10 mouse cellular contexts compared by ENCODE assay signal in the genomic region with DNA sequence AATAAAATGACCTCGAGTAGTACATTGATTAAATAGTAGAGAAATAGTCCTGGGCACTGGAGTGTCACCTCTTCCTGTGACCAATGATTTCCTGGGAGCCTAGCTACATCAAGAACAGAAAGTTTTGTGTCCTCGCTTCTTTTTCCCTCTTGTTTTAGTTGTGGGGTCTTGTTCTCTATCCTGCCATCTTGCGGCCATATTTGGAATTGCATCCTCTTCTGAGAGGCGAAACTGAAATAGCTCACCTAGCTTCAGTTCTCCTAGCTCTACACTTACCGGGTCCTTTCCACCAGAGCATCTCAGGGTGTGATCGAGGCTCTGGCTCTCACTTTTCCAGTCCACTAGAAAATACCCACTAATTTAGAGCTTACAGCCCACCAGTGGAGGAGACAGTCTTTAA. TPM values are rescaled to one million over a fixed set of nuclear protein-coding genes. Genes with fewer than 3 reads are reported as not detected.
A peak's percentile ranks its signal among the peaks of the same experiment; 100 is the strongest.
DNase-seq lines count a peak whose midpoint lies in the region; ATAC-seq lines count a peak whose summit lies in the region.
"Had no signal": no experiment of that assay in that cellular context is flagged by ENCODE, and none has a peak within 500 bp of the region (broad histone marks: within the 10 kb centered on the region; RNA-seq: fewer than 3 reads in every experiment).

No protein-coding gene starts in this region.

- H3K27ac ChIP-seq in forebrain, embryonic 10.5 days: no peak overlapping the region
- no peak overlapping the region for H3K27ac ChIP-seq in forebrain, embryonic 16.5 days (ENCODE audit: low read length)
- no peak overlapping the region for H3K27ac ChIP-seq in neural tube, embryonic 15.5 days (replicated peaks)
- H3K27ac ChIP-seq: neural tube, embryonic 12.5 days had no signal

- DNase-seq in forebrain, embryonic 10.5 days (ENCODE audit: extremely low spot score, low spot score): peak; percentile 56
- peak; percentile 56 for DNase-seq in neural tube, embryonic 10.5 days (ENCODE audit: extremely low spot score, low spot score)
- peak; percentile 52 to 71 for DNase-seq in cerebellum, postnatal 36 days
- DNase-seq in kidney, postnatal 10 days: peak; percentile 79
- DNase-seq in lung, postnatal 25 days (ENCODE audit: low spot score): peak; percentile 66
- peak; percentile 62 to 73 for DNase-seq in spleen, postnatal 36 days (ENCODE audit: low spot score in 2 of 2)

- H3K4me3 ChIP-seq in forebrain, embryonic 10.5 days: no peak overlapping the region
- no peak overlapping the region for H3K4me3 ChIP-seq in forebrain, embryonic 16.5 days (replicated peaks; ENCODE audit: low read length)
- no peak overlapping the region for H3K4me3 ChIP-seq in neural tube, embryonic 15.5 days (replicated peaks)
- H3K4me3 ChIP-seq: neural tube, embryonic 12.5 days had no signal

- no peaks in the 10 kb centered on the region for H3K36me3 ChIP-seq in forebrain, embryonic 10.5 days (replicated peaks)
- no peaks in the 10 kb centered on the region for H3K36me3 ChIP-seq in forebrain, embryonic 16.5 days (ENCODE audit: control insufficient read depth, insufficient read depth)
- no peaks in the 10 kb centered on the region for H3K36me3 ChIP-seq in neural tube, embryonic 15.5 days
- H3K36me3 ChIP-seq: neural tube, embryonic 12.5 days had no signal

- H3K4me2 ChIP-seq in forebrain, embryonic 16.5 days (ENCODE audit: low read length): no peak overlapping the region
- H3K4me2 ChIP-seq in neural tube, embryonic 15.5 days: no peak overlapping the region
- H3K4me2 ChIP-seq: neural tube, embryonic 12.5 days had no signal

- WGBS in forebrain, embryonic 10.5 days: 31% methylated on average over 6 of the region's 6 CpGs
- 20% methylated on average over 6 of the region's 6 CpGs for WGBS in forebrain, embryonic 16.5 days
- 25% methylated on average over 6 of the region's 6 CpGs for WGBS in neural tube, embryonic 15.5 days

- no peaks in the 10 kb centered on the region for H3K9me3 ChIP-seq in forebrain, embryonic 10.5 days
- no peaks in the 10 kb centered on the region for H3K9me3 ChIP-seq in forebrain, embryonic 16.5 days (ENCODE audit: control insufficient read depth, low read length)
- H3K9me3 ChIP-seq in neural tube, embryonic 15.5 days (replicated peaks): no peaks in the 10 kb centered on the region
- H3K9me3 ChIP-seq: neural tube, embryonic 12.5 days had no signal

- ATAC-seq in forebrain, embryonic 16.5 days: no peak
- ATAC-seq in neural tube, embryonic 15.5 days (ENCODE audit: low FRiP score): no peak

- no peak overlapping the region for H3K9ac ChIP-seq in forebrain, embryonic 16.5 days (replicated peaks; ENCODE audit: low read depth, low read length)
- H3K9ac ChIP-seq in neural tube, embryonic 15.5 days (replicated peaks): no peak overlapping the region
- H3K9ac ChIP-seq: neural tube, embryonic 12.5 days had no signal

- H3K4me1 ChIP-seq in forebrain, embryonic 10.5 days: peaks cover 6% of the 10 kb centered on the region; the same call in 1 of the 2 replicates
- H3K4me1 ChIP-seq in forebrain, embryonic 16.5 days (replicated peaks; ENCODE audit: control insufficient read depth, insufficient read depth, low read length): no peaks in the 10 kb centered on the region
- H3K4me1 ChIP-seq in neural tube, embryonic 15.5 days: no peaks in the 10 kb centered on the region
- H3K4me1 ChIP-seq: neural tube, embryonic 12.5 days had no signal

- no peaks in the 10 kb centered on the region for H3K27me3 ChIP-seq in forebrain, embryonic 10.5 days (ENCODE audit: poor library complexity, severe bottlenecking)
- no peaks in the 10 kb centered on the region for H3K27me3 ChIP-seq in forebrain, embryonic 16.5 days (replicated peaks; ENCODE audit: control insufficient read depth, insufficient read depth, low read length)
- H3K27me3 ChIP-seq in neural tube, embryonic 15.5 days (replicated peaks): no peaks in the 10 kb centered on the region
- H3K27me3 ChIP-seq: neural tube, embryonic 12.5 days had no signal

RNA-seq across cellular contexts. Expression of gene Dgke, which starts 2.7 kb away (rescaled TPM):
- 4.3 and 4.8 TPM in 2 replicates for polyA plus RNA-seq in forebrain, embryonic 10.5 days (2016; fragmentation: Nextera tagmentation; extraction: Ambion mirVana)
- 17.1 TPM in 2 replicates for polyA plus RNA-seq in forebrain, embryonic 16.5 days (2015; fragmentation: Nextera tagmentation; extraction: Ambion mirVana)
- polyA plus RNA-seq in neural tube, embryonic 15.5 days (2015; fragmentation: Nextera tagmentation; extraction: Ambion mirVana): 16.0 and 17.5 TPM in 2 replicates

RNA-seq across cellular contexts. Expression of gene Gm525, which starts 4.3 kb away (rescaled TPM):
- polyA plus RNA-seq in forebrain, embryonic 10.5 days (2016; fragmentation: Nextera tagmentation; extraction: Ambion mirVana): not detected in 2 replicates
- polyA plus RNA-seq in forebrain, embryonic 16.5 days (2015; fragmentation: Nextera tagmentation; extraction: Ambion mirVana): not detected in 2 replicates
- polyA plus RNA-seq in neural tube, embryonic 15.5 days (2015; fragmentation: Nextera tagmentation; extraction: Ambion mirVana): 9.3 TPM in 1 of 2 replicates, not detected in the other
- polyA plus RNA-seq: heart, embryonic 14.5 days; neural tube, embryonic 12.5 days had no signal
